Mouse (Mus musculus) erythroblast, embryonic 14.5 days (primary cell): ENCODE results near the gene Nptx1. TPM values are rescaled to one million over a fixed set of nuclear protein-coding genes. Genes with fewer than 3 reads are reported as not detected.

ENCODE experiments used
- H3K27me3 ChIP-seq: 2 replicates; pipeline ENCODE4 v1.6.1; 2012; ENCODE audit warnings: inconsistent platforms; ENCODE audit not compliant: control insufficient read depth
- H3K36me3 ChIP-seq: 2 replicates; pipeline ENCODE4 v1.6.1; 2012; ENCODE audit warnings: mild to moderate bottlenecking, inconsistent platforms; ENCODE audit not compliant: control insufficient read depth
- H3K4me1 ChIP-seq: 2 replicates; pipeline ENCODE4 v1.6.1; 2012; ENCODE audit warnings: inconsistent platforms; ENCODE audit not compliant: control insufficient read depth
- H3K4me3 ChIP-seq: replicated peaks from 2 replicates; pipeline ENCODE3; 2012; ENCODE audit warnings: moderate library complexity, mild to moderate bottlenecking, inconsistent platforms
- H3K9me3 ChIP-seq: 2 replicates; pipeline ENCODE4 v1.6.1; 2012; ENCODE audit warnings: low read length, inconsistent platforms, mixed read lengths; ENCODE audit not compliant: control insufficient read depth
- GATA1 ChIP-seq: IDR thresholded peaks from 2 replicates; pipeline ENCODE4 v1.6.1; 2012; ENCODE audit warnings: low read length, inconsistent platforms, mixed read lengths
- TAL1 ChIP-seq: IDR thresholded peaks from 3 replicates; pipeline ENCODE4 v1.6.1; 2012; ENCODE audit warnings: low read length, inconsistent platforms, mixed read lengths
- polyA plus RNA-seq: library from polyadenylated mRNA; stranded (reverse); fragments of >175 nt; gene quantifications from 2 replicates; pipeline ENCODE4 v1.2.3, GENCODE M21; 2012

Gene Nptx1
- not detected in 2 replicates for polyA plus RNA-seq

- TF ChIP-seq GATA1: no peak
- no peak for TF ChIP-seq TAL1
- H3K36me3 ChIP-seq: no peaks in the 10 kb centered on the region
- H3K4me3 ChIP-seq: peak within 1 kb of the TSS; percentile 9
- no peaks in the 10 kb centered on the region; the same call in 1 of the 2 replicates for H3K4me1 ChIP-seq
- peaks cover 95% of the 10 kb centered on the region for H3K27me3 ChIP-seq
- peaks cover 10% of the 10 kb centered on the region; the same call in 1 of the 2 replicates for H3K9me3 ChIP-seq
Measured at GRCm38 (mm10) chr11:119547183-119547921, at the start of gene Nptx1. Gene Nptx1 (minus strand): TSS chr11:119547753.

DNA sequence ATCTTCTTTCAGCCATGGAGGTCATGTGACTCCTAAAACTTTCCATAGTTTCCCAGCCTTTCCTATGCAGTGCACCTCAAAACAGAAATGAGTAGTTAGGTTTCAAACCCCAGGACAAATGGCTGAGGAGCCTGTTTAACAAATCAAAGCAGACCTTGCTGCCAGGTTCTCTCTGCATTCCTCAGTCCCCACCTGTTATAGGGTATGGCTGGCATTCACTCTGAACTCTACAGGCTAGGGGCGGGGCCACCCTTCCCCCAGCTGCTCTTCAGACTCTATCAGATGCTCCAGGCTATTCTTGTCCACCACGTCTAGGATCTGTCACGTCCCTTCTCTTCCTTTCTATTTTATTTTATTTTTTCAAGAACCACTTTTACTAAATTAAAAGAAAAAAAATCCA is 46.4 kb upstream of the Nptx1 start:
- Histone ChIP-seq H3K27me3 (peaks cover 41% of the 10 kb centered on the region), H3K36me3 (no peaks in the 10 kb centered on the region), H3K9me3 (no peaks in the 10 kb centered on the region), H3K4me1 (no peaks in the 10 kb centered on the region), H3K4me3 (no peak overlapping the region)
- TF ChIP-seq GATA1: no peak
- TF ChIP-seq TAL1: no peak

DNA sequence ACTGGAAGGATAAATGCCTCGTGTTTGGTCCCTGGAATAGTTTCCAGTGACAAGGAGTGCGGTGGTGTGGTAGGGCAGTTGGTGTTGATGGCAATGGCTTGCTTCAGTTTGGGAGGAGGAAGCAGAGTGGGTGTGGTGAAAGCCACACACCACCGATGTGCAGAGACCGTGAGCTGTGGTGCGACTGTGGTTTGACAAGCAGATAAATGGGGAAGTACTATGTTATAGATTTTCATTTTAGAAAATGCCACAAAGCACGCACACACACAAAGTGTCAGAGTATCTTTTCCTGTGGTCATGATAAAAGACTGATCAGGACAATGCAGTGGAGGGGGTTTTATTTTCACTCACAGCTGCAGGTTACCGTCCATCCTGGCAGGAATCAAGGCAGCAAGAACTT is 41.7 kb upstream of the Nptx1 start:
- H3K27me3 ChIP-seq: peaks cover 40% of the 10 kb centered on the region

DNA sequence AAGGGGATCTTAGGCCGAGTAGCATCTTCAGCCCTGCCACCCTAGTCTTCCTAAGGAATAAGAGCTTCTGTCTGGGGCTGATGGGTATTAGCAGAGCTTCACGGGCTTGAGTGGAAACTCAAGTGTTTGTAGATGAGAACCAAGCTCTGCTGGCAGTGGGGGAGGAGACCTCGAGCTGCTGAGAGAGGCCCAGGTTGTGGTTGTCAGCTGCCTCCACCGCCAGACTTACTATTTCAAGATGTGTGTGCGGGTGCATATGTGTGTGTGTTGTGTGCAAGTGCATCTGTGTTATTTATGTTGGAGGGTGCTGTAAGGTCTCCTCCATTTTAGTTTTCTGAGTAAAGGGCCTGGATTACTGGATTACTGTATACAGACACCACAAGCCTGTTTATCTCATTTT is 39.6 kb upstream of the Nptx1 start:
- no peaks in the 10 kb centered on the region for H3K36me3 ChIP-seq
- peaks cover 24% of the 10 kb centered on the region for H3K27me3 ChIP-seq
- no peaks in the 10 kb centered on the region for H3K4me1 ChIP-seq
- no peak overlapping the region for H3K4me3 ChIP-seq
- no peaks in the 10 kb centered on the region for H3K9me3 ChIP-seq
- TF ChIP-seq GATA1: no peak
- TF ChIP-seq TAL1: no peak

More for the DNA sequence above, 41.7 kb upstream of the Nptx1 start:
- no peaks in the 10 kb centered on the region for H3K36me3 ChIP-seq
- TF ChIP-seq GATA1: no peak
- no peak for TF ChIP-seq TAL1
- H3K4me3 ChIP-seq: no peak overlapping the region
- H3K4me1 ChIP-seq: no peaks in the 10 kb centered on the region
- H3K9me3 ChIP-seq: no peaks in the 10 kb centered on the region

- H3K9me3 ChIP-seq: no peaks in the 10 kb centered on the region
- H3K36me3 ChIP-seq: no peaks in the 10 kb centered on the region
- H3K27me3 ChIP-seq: peaks cover 20% of the 10 kb centered on the region
- TF ChIP-seq GATA1 (no peak), TAL1 (no peak)
- no peak overlapping the region for H3K4me3 ChIP-seq
- H3K4me1 ChIP-seq: no peaks in the 10 kb centered on the region
Measured at GRCm38 (mm10) chr11:119586511-119586910, 39.0 kb upstream of the Nptx1 start.

DNA sequence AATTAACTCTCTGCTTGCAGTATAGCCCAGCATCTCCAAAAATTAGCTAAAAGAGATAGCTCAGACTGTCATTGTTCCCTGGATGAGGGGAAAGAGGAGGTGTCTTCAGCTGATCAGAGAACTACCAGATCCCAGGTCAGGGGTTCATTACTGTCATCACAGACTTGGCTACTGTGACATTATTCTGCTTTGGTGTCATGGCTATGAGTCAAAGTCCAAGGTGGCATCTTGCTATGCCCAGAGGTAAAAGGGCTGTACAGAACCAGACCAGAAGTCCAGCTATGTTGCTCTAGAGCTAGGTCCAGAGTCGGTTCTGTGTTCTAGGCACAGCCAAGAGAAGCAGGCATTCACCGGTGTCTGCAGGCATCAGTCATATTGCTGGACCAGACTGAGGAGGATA is 30.2 kb upstream of the Nptx1 start:
- TF ChIP-seq TAL1 (no peak), GATA1 (no peak)
- H3K36me3 ChIP-seq: no peaks in the 10 kb centered on the region
- H3K4me3 ChIP-seq: no peak overlapping the region
- no peaks in the 10 kb centered on the region for H3K4me1 ChIP-seq
- no peaks in the 10 kb centered on the region for H3K9me3 ChIP-seq
- H3K27me3 ChIP-seq: peaks cover 2% of the 10 kb centered on the region; the same call in 1 of the 2 replicates

DNA sequence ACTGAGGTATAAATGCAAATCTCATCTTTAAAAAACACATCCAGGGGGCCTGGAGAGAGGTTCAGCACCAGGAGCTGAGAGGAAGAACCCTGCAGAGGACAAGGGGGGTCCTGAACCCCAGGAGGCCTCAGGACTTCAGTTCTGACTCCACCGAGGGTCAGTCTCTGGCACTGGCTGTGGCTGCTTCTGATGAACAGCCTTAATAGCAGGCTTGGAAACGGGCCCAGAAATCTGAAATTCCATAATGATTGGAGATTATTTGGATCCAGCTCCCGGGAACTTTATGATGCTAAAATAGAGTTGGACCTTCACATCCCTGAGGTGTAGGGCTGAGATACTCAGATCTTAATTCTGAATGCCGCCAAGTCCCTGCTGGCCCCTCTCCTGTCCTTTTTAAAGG is 29.3 kb upstream of the Nptx1 start:
- H3K9me3 ChIP-seq: no peaks in the 10 kb centered on the region
- no peaks in the 10 kb centered on the region for H3K36me3 ChIP-seq
- H3K27me3 ChIP-seq: peaks cover 2% of the 10 kb centered on the region; the same call in 1 of the 2 replicates
- H3K4me3 ChIP-seq: no peak overlapping the region
- H3K4me1 ChIP-seq: no peaks in the 10 kb centered on the region
- TF ChIP-seq TAL1 (no peak), GATA1 (no peak)

GRCm38 (mm10) chr11:119572316-119573010 is 24.9 kb upstream of the Nptx1 start:
- peaks cover 2% of the 10 kb centered on the region; the same call in 1 of the 2 replicates for H3K27me3 ChIP-seq
- no peaks in the 10 kb centered on the region for H3K4me1 ChIP-seq
- TF ChIP-seq GATA1 (no peak), TAL1 (no peak)
- H3K4me3 ChIP-seq: no peak overlapping the region
- no peaks in the 10 kb centered on the region for H3K9me3 ChIP-seq
- H3K36me3 ChIP-seq: no peaks in the 10 kb centered on the region

DNA sequence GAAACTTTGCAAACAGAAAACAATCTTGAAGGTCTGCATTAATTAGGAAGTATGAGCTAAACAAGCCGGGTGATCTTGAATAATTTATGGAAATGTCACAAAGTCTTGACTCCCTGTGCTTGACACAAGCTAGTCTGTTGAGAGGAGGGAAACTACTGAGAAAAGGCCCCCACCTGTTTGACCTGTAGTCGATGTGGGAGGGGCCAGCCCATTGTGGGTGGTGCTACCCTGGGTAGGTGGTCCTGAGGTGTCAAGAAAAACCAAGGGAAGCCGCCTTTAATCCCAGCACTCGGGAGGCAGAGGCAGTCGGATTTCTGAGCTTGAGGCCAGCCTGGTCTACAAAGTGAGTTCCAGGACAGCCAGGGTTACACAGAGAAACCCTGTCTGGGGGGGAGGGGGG is 18.6 kb upstream of the Nptx1 start:
- no peak for TF ChIP-seq GATA1
- TF ChIP-seq TAL1: no peak
- Histone ChIP-seq H3K36me3 (no peaks in the 10 kb centered on the region), H3K27me3 (peaks cover 19% of the 10 kb centered on the region), H3K4me3 (no peak overlapping the region), H3K9me3 (no peaks in the 10 kb centered on the region), H3K4me1 (no peaks in the 10 kb centered on the region)
